Mouse (Mus musculus) embryonic facial prominence, embryonic 12.5 days (tissue): ENCODE measurements around the gene Gbf1. TPM values are rescaled to one million over a fixed set of nuclear protein-coding genes. Genes with fewer than 3 reads are reported as not detected.
A peak's percentile ranks its signal among the peaks of the same experiment; 100 is the strongest.

Experiments used
- ATAC-seq: fragments of 200-750 bp; cut with Nextera tagmentation; 2 replicates; pipeline ENCODE4 v1.8.0; 2017; ENCODE audit not compliant: insufficient number of reproducible peaks, insufficient read depth, low FRiP score, low TSS enrichment
- H3K27ac ChIP-seq: fragments of 300-500 bp; sonication (generic); 2 replicates; pipeline ENCODE4 v1.5.1; 2016; ENCODE audit warnings: mild to moderate bottlenecking
- H3K27me3 ChIP-seq: fragments of 300-500 bp; sonication (generic); 2 replicates; pipeline ENCODE4 v1.6.1; 2016; ENCODE audit warnings: mild to moderate bottlenecking, moderate library complexity
- H3K36me3 ChIP-seq: fragments of 300-500 bp; sonication (generic); 2 replicates; pipeline ENCODE4 v1.6.1; 2016; ENCODE audit warnings: mild to moderate bottlenecking
- H3K4me1 ChIP-seq: fragments of 300-500 bp; sonication (generic); 2 replicates; pipeline ENCODE4 v1.6.1; 2016
- H3K4me2 ChIP-seq: fragments of 300-500 bp; sonication (generic); replicated peaks from 2 replicates; pipeline ENCODE4 v1.6.1; 2016; ENCODE audit warnings: mild to moderate bottlenecking, moderate library complexity
- H3K4me3 ChIP-seq: fragments of 300-500 bp; sonication (generic); 2 replicates; pipeline ENCODE4 v1.5.1; 2016; ENCODE audit warnings: mild to moderate bottlenecking
- H3K9ac ChIP-seq: fragments of 300-500 bp; sonication (generic); 2 replicates; pipeline ENCODE4 v1.6.1; 2016; ENCODE audit warnings: mild to moderate bottlenecking, moderate library complexity
- H3K9me3 ChIP-seq: fragments of 300-500 bp; sonication (generic); 2 replicates; pipeline ENCODE4 v1.6.1; 2016; ENCODE audit warnings: mild to moderate bottlenecking, moderate library complexity
- WGBS: fragments of 180-500 bp; shearing (Covaris S2); methylation state at CpG from one replicate; pipeline ENCODE4 v1.1.7; 2016; 5-methylcytosine and 5-hydroxymethylcytosine counted together
- polyA plus RNA-seq: library from polyadenylated mRNA; unstranded; fragments of >200 nt; fragmentation: Nextera tagmentation; extraction: Ambion mirVana; gene quantifications from 2 replicates; pipeline ENCODE4 v1.2.1, GENCODE M21; 2016

Gene Gbf1
- polyA plus RNA-seq, 1 experiment from 2014 or later, result 70.1 TPM

DNA sequence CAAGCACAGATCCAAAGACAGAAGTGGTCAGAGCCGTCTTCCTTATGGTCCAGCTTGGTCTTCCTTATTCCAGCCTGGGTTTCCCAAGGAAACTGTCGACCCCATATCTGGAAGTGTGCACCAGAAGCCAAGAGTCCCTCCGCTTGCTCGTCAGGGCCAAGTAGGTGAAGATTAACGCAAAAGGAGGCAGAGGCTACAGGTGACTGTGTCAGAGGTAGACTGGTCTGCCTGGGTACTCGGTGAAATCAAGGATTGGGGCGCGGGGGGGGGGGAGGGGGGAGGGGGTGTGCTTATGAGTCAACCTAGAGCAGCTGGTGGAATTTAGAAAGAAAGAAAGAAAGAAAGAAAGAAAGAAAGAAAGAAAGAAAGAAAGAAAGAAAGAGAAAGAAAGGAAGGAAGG, 21.0 kb upstream of the Gbf1 start:
- WGBS, result 14% methylated on average over 7 of the region's 8 CpGs
- Histone ChIP-seq H3K9me3 (no peaks in the 10 kb centered on the region), H3K4me1 (peaks cover 6% of the 10 kb centered on the region), H3K4me3 (peak overlapping the region; percentile 24), H3K9ac (no peak overlapping the region), H3K27me3 (peaks cover 62% of the 10 kb centered on the region), H3K4me2 (peak overlapping the region; percentile 34), H3K27ac (no peak overlapping the region), H3K36me3 (no peaks in the 10 kb centered on the region)
- no peak for ATAC-seq

GRCm38 (mm10) chr19:46131694-46132525, 20.4 kb upstream of the Gbf1 start, which contains the start of gene Elovl3:
TSS of gene Elovl3 (plus strand) at chr19:46131897.
- H3K27ac ChIP-seq, result no peak within 1 kb of the TSS
- H3K4me1 ChIP-seq, result peaks cover 12% of the 10 kb centered on the region
- peaks cover 68% of the 10 kb centered on the region for H3K27me3 ChIP-seq
- no peaks in the 10 kb centered on the region for H3K36me3 ChIP-seq
- 3% methylated on average over 31 of the region's 31 CpGs for WGBS
- no peak for ATAC-seq
- no peak within 1 kb of the TSS for H3K9ac ChIP-seq
- H3K4me3 ChIP-seq, result peak within 1 kb of the TSS; percentile 24
- no peaks in the 10 kb centered on the region for H3K9me3 ChIP-seq
- H3K4me2 ChIP-seq, result peak within 1 kb of the TSS; percentile 34

DNA sequence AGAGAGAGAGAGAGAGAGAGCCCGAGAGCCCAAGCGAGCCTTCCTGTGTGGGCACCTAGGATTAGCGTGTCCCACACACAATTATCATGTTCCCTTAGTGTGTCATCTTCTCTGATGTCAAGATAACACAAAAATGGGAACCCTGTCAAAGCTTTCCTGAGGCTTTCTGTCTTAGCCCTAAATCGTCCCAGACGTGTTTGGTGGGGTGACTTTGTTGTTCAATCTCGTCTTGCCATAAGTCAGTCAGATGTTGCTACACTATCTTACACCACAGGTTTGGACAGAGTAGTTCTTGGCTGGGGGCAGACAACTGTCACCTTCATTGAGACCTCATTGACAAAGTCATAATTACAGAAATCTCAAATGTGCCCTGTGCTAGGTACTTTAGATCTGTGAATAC, 19.7 kb upstream of the Gbf1 start:
- WGBS, result 42% methylated on average over 6 of the region's 6 CpGs
- H3K4me2 ChIP-seq, result no peak overlapping the region

DNA sequence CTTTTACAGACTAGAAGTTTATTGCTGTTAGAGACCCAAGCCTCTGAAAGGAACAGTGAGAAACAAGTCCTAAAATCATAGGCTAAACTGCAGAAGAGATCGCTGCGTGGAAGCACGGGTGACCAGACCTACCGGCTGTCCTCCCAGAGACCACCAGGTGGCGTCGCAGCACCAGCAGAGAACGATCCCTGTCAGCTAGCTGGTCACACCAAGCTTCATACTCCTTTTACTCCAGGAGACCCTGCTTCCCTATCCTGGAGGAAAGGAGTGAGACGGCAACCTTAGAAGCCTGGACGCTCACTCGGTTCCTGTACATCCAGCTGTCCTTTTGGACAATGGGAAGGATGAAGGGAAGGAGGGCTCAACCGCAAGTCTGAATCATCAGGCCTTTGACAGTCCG, 17.0 kb upstream of the Gbf1 start:
- ATAC-seq, result peak; percentile 35; the same call in 1 of the 2 replicates
- H3K4me2 ChIP-seq, result peak overlapping the region; percentile 98
- 2% methylated on average over 12 of the region's 12 CpGs for WGBS
- no peaks in the 10 kb centered on the region for H3K36me3 ChIP-seq
- peaks cover 15% of the 10 kb centered on the region for H3K4me1 ChIP-seq
- peak overlapping the region; percentile 56 for H3K4me3 ChIP-seq
- H3K9me3 ChIP-seq, result no peaks in the 10 kb centered on the region
- no peak overlapping the region for H3K27ac ChIP-seq
- H3K9ac ChIP-seq, result no peak overlapping the region
- peaks cover 85% of the 10 kb centered on the region for H3K27me3 ChIP-seq

More for the DNA sequence above, 19.7 kb upstream of the Gbf1 start:
- no peaks in the 10 kb centered on the region for H3K36me3 ChIP-seq
- no peak for ATAC-seq
- no peaks in the 10 kb centered on the region for H3K9me3 ChIP-seq
- no peak overlapping the region for H3K9ac ChIP-seq
- no peak overlapping the region for H3K4me3 ChIP-seq
- H3K27me3 ChIP-seq, result peaks cover 74% of the 10 kb centered on the region
- H3K27ac ChIP-seq, result no peak overlapping the region
- peaks cover 15% of the 10 kb centered on the region for H3K4me1 ChIP-seq

DNA sequence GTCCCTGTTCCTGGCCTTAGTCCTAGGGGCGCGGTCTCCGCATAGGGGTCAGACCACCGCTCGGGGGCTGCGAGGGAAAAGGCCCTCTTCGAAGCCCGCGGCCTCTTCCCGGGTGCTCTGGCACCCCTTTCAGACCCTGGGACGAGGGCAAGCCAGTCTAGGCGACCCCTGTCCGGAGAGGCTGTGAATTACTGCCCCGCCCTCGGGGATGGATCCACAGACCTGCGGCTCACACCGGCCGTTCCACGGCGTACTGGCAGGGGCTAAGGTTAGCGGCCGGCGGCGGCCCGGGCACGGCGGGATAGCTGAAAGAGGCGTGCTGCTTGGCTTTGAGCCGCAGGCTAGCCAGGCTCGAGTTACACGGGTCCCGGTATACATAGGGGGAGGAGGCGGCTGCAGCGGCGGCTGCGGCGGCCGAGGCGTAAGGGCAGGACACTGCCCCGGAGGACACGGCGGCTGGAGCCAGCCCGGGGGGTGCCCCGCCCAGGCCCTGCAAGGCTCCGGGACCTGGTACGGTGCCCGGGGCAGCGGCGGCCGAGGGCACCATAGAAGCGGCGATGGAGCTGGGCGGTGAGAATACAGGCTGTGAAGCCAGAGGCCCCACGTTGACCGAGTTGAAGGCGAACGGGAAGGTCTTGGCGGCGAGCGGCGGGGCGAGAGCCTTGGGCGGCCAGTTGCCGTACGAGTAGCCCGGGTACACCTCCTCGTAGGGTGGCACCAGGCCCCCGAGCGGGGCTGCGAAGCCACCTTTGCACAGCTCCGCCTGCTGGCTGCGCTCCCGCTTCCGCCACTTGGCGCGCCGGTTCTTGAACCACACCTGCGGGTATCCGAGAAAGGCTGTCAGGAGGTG, 16.3 kb upstream of the Gbf1 start:
- H3K9ac ChIP-seq, result peak overlapping the region; percentile 45
- H3K36me3 ChIP-seq, result no peaks in the 10 kb centered on the region
- H3K4me2 ChIP-seq, result peak overlapping the region; percentile 98
- ATAC-seq, result peak; percentile 62
- no peaks in the 10 kb centered on the region for H3K9me3 ChIP-seq
- H3K27me3 ChIP-seq, result peaks cover 85% of the 10 kb centered on the region
- peaks cover 19% of the 10 kb centered on the region for H3K4me1 ChIP-seq
- no peak overlapping the region for H3K27ac ChIP-seq
- whole genome bisulfite sequencing, result under 1% methylated on average over 79 of the region's 79 CpGs
- peak overlapping the region; percentile 56 for H3K4me3 ChIP-seq

GRCm38 (mm10) chr19:46136639-46137580, 15.4 kb upstream of the Gbf1 start:
- no peak for ATAC-seq
- no peaks in the 10 kb centered on the region for H3K36me3 ChIP-seq
- H3K4me2 ChIP-seq, result peak overlapping the region; percentile 98
- H3K9me3 ChIP-seq, result no peaks in the 10 kb centered on the region
- WGBS, result 2% methylated on average over 49 of the region's 49 CpGs
- no peak overlapping the region for H3K27ac ChIP-seq
- peaks cover 24% of the 10 kb centered on the region for H3K4me1 ChIP-seq
- H3K4me3 ChIP-seq, result peak overlapping the region; percentile 56
- peaks cover 85% of the 10 kb centered on the region for H3K27me3 ChIP-seq
- H3K9ac ChIP-seq, result peak overlapping the region; percentile 45

- no peak for ATAC-seq
- Histone ChIP-seq H3K36me3 (no peaks in the 10 kb centered on the region), H3K4me2 (no peak overlapping the region), H3K27ac (no peak overlapping the region), H3K4me3 (no peak overlapping the region), H3K9ac (no peak overlapping the region), H3K9me3 (no peaks in the 10 kb centered on the region), H3K27me3 (peaks cover 85% of the 10 kb centered on the region), H3K4me1 (peaks cover 24% of the 10 kb centered on the region)
- WGBS, result 59% methylated on average over 2 of the region's 2 CpGs
These were observed 12.0 kb upstream of the Gbf1 start for GRCm38 (mm10) chr19:46140324-46140723.

- ATAC-seq, result peak; percentile 50
- Histone ChIP-seq H3K4me1 (peaks cover 20% of the 10 kb centered on the region), H3K4me2 (no peak overlapping the region), H3K9ac (peak overlapping the region; percentile 12; the same call in 1 of the 2 replicates), H3K4me3 (no peak overlapping the region), H3K9me3 (no peaks in the 10 kb centered on the region), H3K27me3 (peaks cover 83% of the 10 kb centered on the region), H3K27ac (no peak overlapping the region), H3K36me3 (no peaks in the 10 kb centered on the region)
- 10% methylated on average over 6 of the region's 6 CpGs for whole genome bisulfite sequencing
These were observed 11.2 kb upstream of the Gbf1 start for GRCm38 (mm10) chr19:46141091-46141490.

GRCm38 (mm10) chr19:46147511-46148371, 4.6 kb upstream of the Gbf1 start, which contains the start of gene Pitx3:
TSS of gene Pitx3 (minus strand) at chr19:46148326.
- Histone ChIP-seq H3K27ac (no peak within 1 kb of the TSS), H3K4me3 (peak within 1 kb of the TSS; percentile 52), H3K27me3 (peaks cover 76% of the 10 kb centered on the region), H3K4me2 (peak within 1 kb of the TSS; percentile 94), H3K9ac (peak within 1 kb of the TSS; percentile 38), H3K9me3 (no peaks in the 10 kb centered on the region), H3K36me3 (no peaks in the 10 kb centered on the region), H3K4me1 (peaks cover 21% of the 10 kb centered on the region)
- ATAC-seq, result no peak; the same call in 1 of the 2 replicates
- under 1% methylated on average over 47 of the region's 47 CpGs for WGBS

GRCm38 (mm10) chr19:46148372-46148760, 3.9 kb upstream of the Gbf1 start:
- no peaks in the 10 kb centered on the region for H3K36me3 ChIP-seq
- peak overlapping the region; percentile 38 for H3K9ac ChIP-seq
- peak; percentile 69 for ATAC-seq
- no peak overlapping the region for H3K27ac ChIP-seq
- H3K4me3 ChIP-seq, result peak overlapping the region; percentile 52
- H3K4me2 ChIP-seq, result peak overlapping the region; percentile 94
- no peaks in the 10 kb centered on the region for H3K9me3 ChIP-seq
- WGBS, result 1% methylated on average over 27 of the region's 27 CpGs
- H3K4me1 ChIP-seq, result peaks cover 26% of the 10 kb centered on the region
- H3K27me3 ChIP-seq, result peaks cover 71% of the 10 kb centered on the region
